Comparison of ENCODE assay signal across 29 mouse cellular contexts in genomic region chr11:82448485-82448884, GRCm38 (mm10). TPM values are rescaled to one million over a fixed set of nuclear protein-coding genes. Genes with fewer than 3 reads are reported as not detected.
"Had no signal": no experiment of that assay in that cellular context is flagged by ENCODE, and none has a peak within 500 bp of the region (broad histone marks: within the 10 kb centered on the region; RNA-seq: fewer than 3 reads in every experiment).

No protein-coding gene starts in this region.

- H3K4me1 ChIP-seq: heart, embryonic 13.5 days; heart, embryonic 15.5 days; limb, embryonic 13.5 days; limb, embryonic 15.5 days had no signal

- H3K4me3 ChIP-seq: heart, adult 2 months; heart, embryonic 13.5 days; heart, embryonic 15.5 days; hindbrain, embryonic 13.5 days; hindbrain, embryonic 15.5 days; kidney, embryonic 15.5 days; limb, embryonic 13.5 days; limb, embryonic 15.5 days had no signal

- H3K9me3 ChIP-seq: heart, embryonic 13.5 days; heart, embryonic 15.5 days; hindbrain, embryonic 15.5 days; kidney, embryonic 15.5 days; limb, embryonic 13.5 days; limb, embryonic 15.5 days had no signal

- H3K27me3 ChIP-seq: hindbrain, embryonic 15.5 days had no signal

- H3K9ac ChIP-seq: heart, embryonic 13.5 days; heart, embryonic 15.5 days; hindbrain, embryonic 13.5 days; hindbrain, embryonic 15.5 days; kidney, embryonic 15.5 days; limb, embryonic 13.5 days; limb, embryonic 15.5 days had no signal

- DNase-seq: gastrocnemius, postnatal 14 days; gastrocnemius, postnatal 36 days; heart, adult 11 months; heart, adult 2 months; heart, postnatal 14 days; heart, postnatal 36 days; kidney, adult 11 months; kidney, adult 2 months; kidney, adult 9 months; kidney, postnatal 14 days; kidney, postnatal 36 days; layer of hippocampus, adult 9-11 months; layer of hippocampus, postnatal 36 days; left cerebral cortex, postnatal 4 days had no signal

- H3K36me3 ChIP-seq: heart, embryonic 13.5 days; heart, embryonic 15.5 days; hindbrain, embryonic 15.5 days; kidney, embryonic 15.5 days; limb, embryonic 13.5 days; limb, embryonic 15.5 days had no signal

- H3K27ac ChIP-seq: heart, adult 2 months; heart, embryonic 13.5 days; heart, embryonic 15.5 days; hindbrain, embryonic 13.5 days; hindbrain, embryonic 15.5 days; hindbrain, postnatal 0 days; kidney, embryonic 15.5 days; kidney, postnatal 0 days; limb, embryonic 13.5 days; limb, embryonic 15.5 days had no signal

- ATAC-seq: hindbrain, postnatal 0 days; intestine, embryonic 16.5 days had no signal

- H3K4me2 ChIP-seq: heart, embryonic 11.5 days; heart, embryonic 13.5 days; heart, embryonic 15.5 days; hindbrain, embryonic 13.5 days; hindbrain, embryonic 15.5 days; kidney, embryonic 15.5 days; limb, embryonic 13.5 days; limb, embryonic 15.5 days had no signal

RNA-seq across cellular contexts. Expression of gene Tmem132e, which starts 59.8 kb away (rescaled TPM):
- total RNA-seq: gastrocnemius, adult 18-20 months; gastrocnemius, adult 8-10 months; gastrocnemius, postnatal 36 days; hematopoietic stem cell, adult 5-6 weeks had no signal
- polyA plus RNA-seq: heart, postnatal 0 days had no signal
